Mouse (Mus musculus): ENCODE data around the gene Abraxas2.

Gene Abraxas2

DNA sequence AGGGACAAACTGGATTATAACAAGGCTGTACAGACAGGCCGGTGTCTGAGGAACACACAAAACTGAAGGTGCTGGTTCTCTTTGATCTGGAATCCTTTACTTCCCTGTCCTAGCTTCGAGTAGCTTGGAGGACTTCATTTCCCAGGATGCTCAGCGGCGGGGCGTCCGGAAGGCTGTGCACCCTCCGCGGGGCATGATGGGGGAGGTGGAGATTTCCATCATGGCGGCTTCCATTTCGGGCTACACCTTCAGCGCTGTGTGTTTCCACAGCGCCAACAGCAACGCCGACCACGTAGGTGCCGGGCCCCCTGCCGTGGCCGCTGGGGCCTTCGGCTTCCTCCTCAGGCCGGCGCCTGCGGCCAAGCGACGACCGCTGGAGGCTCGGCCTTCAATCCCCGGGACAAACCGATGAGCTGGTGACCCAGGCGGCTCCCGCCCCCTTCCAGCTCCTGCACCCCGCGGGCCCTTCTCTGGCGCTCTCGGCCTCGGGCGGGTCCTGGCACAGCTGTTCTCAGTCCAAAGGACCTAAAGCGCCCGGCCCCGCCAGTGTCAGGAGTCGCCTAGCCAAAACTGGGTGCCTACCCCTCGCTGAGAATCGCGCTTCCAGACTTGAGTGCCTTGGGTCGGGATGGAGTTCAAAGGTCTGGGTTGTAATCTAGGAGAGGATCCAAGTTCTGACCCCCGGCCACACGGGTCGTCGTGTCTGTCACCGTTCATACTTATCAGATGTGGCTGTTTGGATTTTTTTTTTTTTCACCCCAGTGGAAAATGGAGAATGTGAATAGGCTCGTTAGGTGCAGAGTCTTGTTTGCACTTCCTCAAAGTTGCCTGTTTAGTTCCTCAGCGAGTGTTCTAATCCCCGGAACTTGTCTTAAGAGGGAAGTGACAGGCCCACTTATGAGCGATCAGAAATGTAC, at the start of gene Abraxas2:
Abraxas2 (plus strand) TSS at position 184 of the 917 bp plus-strand sequence.
- peak; percentile 91 for DNase-seq (ENCODE audit: low read depth, low spot score)
- Histone ChIP-seq H3K36me3 (ENCODE audit: control insufficient read depth, insufficient read depth, low read length, poor library complexity, severe bottlenecking) (no peaks in the 10 kb centered on the region), H3K27me3 (ENCODE audit: control insufficient read depth, insufficient read depth, low read length, poor library complexity, severe bottlenecking) (no peaks in the 10 kb centered on the region)

GRCm38 (mm10) chr7:132809721-132810120, 49.3 kb upstream of the Abraxas2 start:
- Histone ChIP-seq H3K27me3 (ENCODE audit: control insufficient read depth, insufficient read depth, low read length, poor library complexity, severe bottlenecking) (no peaks in the 10 kb centered on the region), H3K36me3 (ENCODE audit: control insufficient read depth, insufficient read depth, low read length, poor library complexity, severe bottlenecking) (no peaks in the 10 kb centered on the region)
- DNase-seq (ENCODE audit: low read depth, low spot score), result no peak

GRCm38 (mm10) chr7:132810368-132810767, 48.7 kb upstream of the Abraxas2 start:
- DNase-seq (ENCODE audit: low read depth, low spot score), result no peak
- H3K36me3 ChIP-seq (ENCODE audit: control insufficient read depth, insufficient read depth, low read length, poor library complexity, severe bottlenecking), result no peaks in the 10 kb centered on the region
- H3K27me3 ChIP-seq (ENCODE audit: control insufficient read depth, insufficient read depth, low read length, poor library complexity, severe bottlenecking), result no peaks in the 10 kb centered on the region

- no peaks in the 10 kb centered on the region for H3K27me3 ChIP-seq (ENCODE audit: control insufficient read depth, insufficient read depth, low read length, poor library complexity, severe bottlenecking)
- H3K36me3 ChIP-seq (ENCODE audit: control insufficient read depth, insufficient read depth, low read length, poor library complexity, severe bottlenecking), result no peaks in the 10 kb centered on the region
These were observed 48.1 kb upstream of the Abraxas2 start for GRCm38 (mm10) chr7:132810879-132811278.

GRCm38 (mm10) chr7:132811716-132812618, 47.1 kb upstream of the Abraxas2 start:
- H3K36me3 ChIP-seq (ENCODE audit: control insufficient read depth, insufficient read depth, low read length, poor library complexity, severe bottlenecking), result no peaks in the 10 kb centered on the region
- no peaks in the 10 kb centered on the region for H3K27me3 ChIP-seq (ENCODE audit: control insufficient read depth, insufficient read depth, low read length, poor library complexity, severe bottlenecking)
- peak; percentile 70 for DNase-seq (ENCODE audit: low read depth, low spot score)

More at GRCm38 (mm10) chr7:132810879-132811278, 48.1 kb upstream of the Abraxas2 start:
- DNase-seq (ENCODE audit: low read depth, low spot score), result peak; percentile 90

DNA sequence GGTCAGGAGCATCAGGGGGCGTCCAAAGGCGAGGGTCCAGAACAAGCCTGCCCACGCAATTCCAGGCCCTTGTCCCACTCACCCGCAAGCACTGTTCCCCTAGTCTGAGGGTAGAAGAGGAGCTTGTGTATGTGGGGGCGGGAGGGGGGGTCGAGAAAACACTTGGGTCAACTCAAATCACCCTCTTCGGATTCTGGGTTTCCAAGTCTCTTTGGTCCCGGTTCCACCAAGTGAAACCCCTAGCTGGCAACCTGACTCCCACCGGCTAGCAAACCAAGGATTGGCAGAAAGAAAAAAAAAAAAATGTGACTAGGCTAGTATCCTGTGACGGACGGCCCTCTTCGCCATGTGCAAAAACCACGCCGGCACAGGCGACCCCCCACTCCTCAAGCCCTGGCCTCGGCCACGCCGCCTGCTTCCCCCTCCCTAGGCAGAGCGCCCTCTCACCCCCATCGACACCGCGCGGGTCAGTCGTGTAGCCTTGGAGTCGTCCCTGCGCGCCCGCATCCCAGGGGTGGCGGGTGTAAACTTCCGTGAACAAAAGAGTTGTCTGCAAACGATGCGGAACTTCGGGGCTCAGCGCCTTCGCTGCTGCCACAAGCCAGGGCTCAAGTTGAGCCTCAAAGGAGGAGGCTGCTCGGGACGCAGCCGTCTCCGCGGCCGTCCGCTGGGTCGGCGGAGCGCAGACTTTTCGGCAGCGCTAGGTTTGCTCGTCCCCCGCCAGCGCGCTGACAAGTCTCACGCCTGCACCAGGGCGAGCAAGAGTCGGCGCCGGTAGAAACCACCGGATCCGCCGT, 46.2 kb upstream of the Abraxas2 start:
- Histone ChIP-seq H3K36me3 (ENCODE audit: control insufficient read depth, insufficient read depth, low read length, poor library complexity, severe bottlenecking) (no peaks in the 10 kb centered on the region), H3K27me3 (ENCODE audit: control insufficient read depth, insufficient read depth, low read length, poor library complexity, severe bottlenecking) (no peaks in the 10 kb centered on the region)
- peak; percentile 70 for DNase-seq (ENCODE audit: low read depth, low spot score)

DNA sequence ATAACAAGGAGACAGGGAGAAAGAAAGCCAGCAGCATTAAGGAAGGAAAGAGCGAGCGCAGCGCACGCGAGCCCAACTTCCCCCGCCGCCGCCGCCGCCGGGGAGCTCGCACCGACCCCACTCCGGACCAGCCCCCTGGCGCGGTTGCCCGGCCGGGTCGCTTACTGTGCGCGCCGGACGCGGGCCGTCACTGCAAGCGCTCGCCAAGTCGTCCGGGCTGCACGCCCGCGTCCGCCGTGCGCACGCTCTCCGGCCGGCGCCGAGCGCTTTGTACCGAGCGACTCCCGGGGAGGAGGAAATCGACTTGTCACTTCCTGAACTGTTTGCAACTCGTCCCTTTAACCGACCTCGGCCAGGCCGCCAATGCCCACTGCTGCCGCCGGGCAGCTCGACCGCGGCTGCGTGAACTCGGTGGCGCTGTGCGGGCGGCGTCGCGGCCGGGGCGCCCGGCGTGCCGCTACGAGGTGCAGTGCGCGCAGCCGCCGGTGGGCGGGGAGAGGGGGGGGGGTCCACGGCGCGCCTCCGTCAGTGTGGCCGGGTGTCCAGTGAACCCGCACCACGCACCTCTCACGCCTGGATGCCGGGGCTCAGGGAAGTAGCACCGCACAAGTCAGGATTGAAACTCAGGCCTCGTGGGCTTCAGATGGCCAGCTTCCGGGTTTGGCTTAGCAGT, 45.5 kb upstream of the Abraxas2 start, which contains the start of gene Fam53b:
Fam53b (minus strand) TSS at position 471 of the 673 bp plus-strand sequence.
- H3K36me3 ChIP-seq (ENCODE audit: control insufficient read depth, insufficient read depth, low read length, poor library complexity, severe bottlenecking), result no peaks in the 10 kb centered on the region
- H3K27me3 ChIP-seq (ENCODE audit: control insufficient read depth, insufficient read depth, low read length, poor library complexity, severe bottlenecking), result no peaks in the 10 kb centered on the region
- peak; percentile 77 for DNase-seq (ENCODE audit: low read depth, low spot score)

DNA sequence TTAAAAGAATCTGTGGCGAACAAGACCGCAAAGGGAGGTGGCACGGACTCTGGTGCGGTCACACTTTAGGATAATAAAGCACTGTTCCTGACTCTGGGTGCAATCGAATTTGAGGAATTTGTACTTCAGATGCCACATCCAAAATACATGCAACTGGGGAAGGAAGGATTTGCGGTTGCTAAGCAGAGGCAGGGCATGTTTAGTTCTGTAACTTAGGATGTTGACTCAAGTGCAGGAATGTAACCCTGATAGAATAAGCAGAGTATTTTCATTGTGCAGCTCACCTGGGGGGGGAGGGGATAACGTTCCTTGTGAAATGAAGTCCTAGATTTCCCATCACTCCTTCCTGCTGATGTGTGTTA, 45.0 kb upstream of the Abraxas2 start:
- no peaks in the 10 kb centered on the region for H3K36me3 ChIP-seq (ENCODE audit: control insufficient read depth, insufficient read depth, low read length, poor library complexity, severe bottlenecking)
- DNase-seq (ENCODE audit: low read depth, low spot score), result no peak
- H3K27me3 ChIP-seq (ENCODE audit: control insufficient read depth, insufficient read depth, low read length, poor library complexity, severe bottlenecking), result no peaks in the 10 kb centered on the region

DNA sequence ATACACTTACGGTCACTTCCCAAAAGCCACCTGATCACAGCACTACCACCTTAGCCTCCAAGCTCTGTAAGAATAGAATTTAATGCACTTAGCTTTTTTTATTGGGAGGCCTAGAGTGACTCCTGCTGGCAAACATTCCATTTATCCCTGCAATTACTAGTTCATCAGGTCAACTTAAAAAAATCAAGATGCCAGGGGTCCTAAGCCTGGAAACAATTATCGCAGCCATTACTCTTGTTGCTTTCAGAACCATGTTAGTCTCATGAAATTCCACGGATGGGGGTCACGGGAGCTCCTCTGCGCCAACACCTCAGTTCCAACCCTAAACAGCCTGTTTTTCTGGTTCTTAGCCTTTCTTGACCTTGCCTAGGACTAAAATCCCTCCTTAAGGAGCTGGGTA, 43.9 kb upstream of the Abraxas2 start:
- no peak for DNase-seq (ENCODE audit: low read depth, low spot score)
- no peaks in the 10 kb centered on the region for H3K27me3 ChIP-seq (ENCODE audit: control insufficient read depth, insufficient read depth, low read length, poor library complexity, severe bottlenecking)

GRCm38 (mm10) chr7:132816528-132816927, 42.5 kb upstream of the Abraxas2 start:
- Histone ChIP-seq H3K27me3 (ENCODE audit: control insufficient read depth, insufficient read depth, low read length, poor library complexity, severe bottlenecking) (no peaks in the 10 kb centered on the region), H3K36me3 (ENCODE audit: control insufficient read depth, insufficient read depth, low read length, poor library complexity, severe bottlenecking) (no peaks in the 10 kb centered on the region)
- DNase-seq (ENCODE audit: low read depth, low spot score), result peak; percentile 48

More for the DNA sequence above, 43.9 kb upstream of the Abraxas2 start:
- no peaks in the 10 kb centered on the region for H3K36me3 ChIP-seq (ENCODE audit: control insufficient read depth, insufficient read depth, low read length, poor library complexity, severe bottlenecking)

DNA sequence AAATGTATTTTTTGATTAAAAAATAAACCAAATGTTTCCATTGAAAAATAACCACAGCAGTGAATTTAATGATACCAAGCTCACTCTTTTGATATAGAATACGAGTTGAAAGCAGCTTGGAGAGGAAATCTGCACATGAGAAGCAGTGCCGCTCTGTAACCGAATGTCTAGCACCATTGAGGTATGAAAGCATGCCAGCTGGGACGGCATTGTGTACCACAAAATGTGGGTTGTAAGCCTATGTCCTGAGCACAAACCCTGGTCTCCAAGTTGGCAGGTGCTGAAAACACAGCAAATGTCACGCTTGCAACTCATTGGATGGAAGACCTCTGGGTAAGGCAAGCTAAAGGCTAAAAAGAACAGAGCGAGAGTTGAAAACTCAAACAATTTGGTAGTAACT, 42.0 kb upstream of the Abraxas2 start:
- H3K27me3 ChIP-seq (ENCODE audit: control insufficient read depth, insufficient read depth, low read length, poor library complexity, severe bottlenecking), result no peaks in the 10 kb centered on the region
- no peak for DNase-seq (ENCODE audit: low read depth, low spot score)
- no peaks in the 10 kb centered on the region for H3K36me3 ChIP-seq (ENCODE audit: control insufficient read depth, insufficient read depth, low read length, poor library complexity, severe bottlenecking)

GRCm38 (mm10) chr7:132820692-132821091, 38.3 kb upstream of the Abraxas2 start:
- DNase-seq (ENCODE audit: low read depth, low spot score), result no peak
- Histone ChIP-seq H3K36me3 (ENCODE audit: control insufficient read depth, insufficient read depth, low read length, poor library complexity, severe bottlenecking) (no peaks in the 10 kb centered on the region), H3K27me3 (ENCODE audit: control insufficient read depth, insufficient read depth, low read length, poor library complexity, severe bottlenecking) (no peaks in the 10 kb centered on the region)

- H3K27me3 ChIP-seq (ENCODE audit: control insufficient read depth, insufficient read depth, low read length, poor library complexity, severe bottlenecking), result no peaks in the 10 kb centered on the region
- no peak for DNase-seq (ENCODE audit: low read depth, low spot score)
- no peaks in the 10 kb centered on the region for H3K36me3 ChIP-seq (ENCODE audit: control insufficient read depth, insufficient read depth, low read length, poor library complexity, severe bottlenecking)
These were observed 35.2 kb upstream of the Abraxas2 start for GRCm38 (mm10) chr7:132823832-132824231.

Measured in splenic B cell, adult 2 months (primary cell).